Mouse (Mus musculus): Measurements from ENCODE around the gene Lrrc29.

Gene Lrrc29

DNA sequence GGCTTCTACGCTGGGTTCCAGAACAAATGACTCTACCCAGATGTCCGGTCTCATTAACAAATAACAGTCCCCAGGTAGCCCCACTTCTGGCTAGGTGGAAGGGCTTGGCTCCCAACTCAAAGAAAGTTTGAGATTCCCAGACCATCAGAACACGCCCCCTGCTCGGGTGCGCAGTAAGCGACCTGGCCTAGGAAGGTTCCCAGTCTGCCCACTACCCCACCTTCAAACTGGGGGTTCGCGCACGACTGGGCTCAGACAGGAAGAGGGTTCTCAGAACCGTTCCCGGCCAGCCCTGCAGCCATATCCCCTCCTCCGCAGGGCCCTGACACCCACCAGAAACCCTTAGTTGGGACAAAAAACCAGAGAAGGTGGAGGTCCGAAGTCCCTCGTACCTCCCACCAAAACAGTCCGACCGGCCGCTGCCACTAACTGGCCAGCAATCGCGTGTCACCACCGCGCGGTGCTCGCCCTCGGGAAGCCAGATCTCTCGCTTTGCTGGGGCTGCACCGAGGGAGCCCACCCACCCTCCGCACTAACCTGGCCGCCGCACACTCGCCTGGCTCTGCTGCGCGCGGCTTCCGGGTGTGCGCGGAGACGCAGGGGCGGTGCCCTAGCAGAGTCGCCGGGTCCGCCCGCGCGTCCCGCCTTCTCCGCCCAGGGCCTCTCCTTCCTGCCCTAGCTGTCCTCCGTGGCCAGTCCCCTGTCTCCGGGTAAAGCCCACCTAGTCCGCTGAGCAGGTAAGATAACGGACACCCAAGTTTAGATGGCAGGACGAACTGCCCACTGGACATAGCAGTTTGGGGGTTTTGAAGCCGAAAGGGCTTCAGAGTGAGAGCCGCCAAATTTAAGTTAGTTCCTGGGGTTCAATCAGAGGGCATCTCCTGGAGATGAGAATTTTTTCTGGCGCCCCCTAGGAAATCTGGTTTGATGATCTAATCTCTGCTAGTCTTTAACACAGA, 61.8 kb downstream of the Lrrc29 start, which contains the start of the genes Tradd and Fbxl8:
Gene Tradd (minus strand): TSS at position 586 of the 959 bp plus-strand sequence.
Gene Fbxl8 (plus strand): TSS at position 625 of the 959 bp plus-strand sequence.
- DNase-seq (ENCODE audit: low spot score), result peak; percentile 70

DNA sequence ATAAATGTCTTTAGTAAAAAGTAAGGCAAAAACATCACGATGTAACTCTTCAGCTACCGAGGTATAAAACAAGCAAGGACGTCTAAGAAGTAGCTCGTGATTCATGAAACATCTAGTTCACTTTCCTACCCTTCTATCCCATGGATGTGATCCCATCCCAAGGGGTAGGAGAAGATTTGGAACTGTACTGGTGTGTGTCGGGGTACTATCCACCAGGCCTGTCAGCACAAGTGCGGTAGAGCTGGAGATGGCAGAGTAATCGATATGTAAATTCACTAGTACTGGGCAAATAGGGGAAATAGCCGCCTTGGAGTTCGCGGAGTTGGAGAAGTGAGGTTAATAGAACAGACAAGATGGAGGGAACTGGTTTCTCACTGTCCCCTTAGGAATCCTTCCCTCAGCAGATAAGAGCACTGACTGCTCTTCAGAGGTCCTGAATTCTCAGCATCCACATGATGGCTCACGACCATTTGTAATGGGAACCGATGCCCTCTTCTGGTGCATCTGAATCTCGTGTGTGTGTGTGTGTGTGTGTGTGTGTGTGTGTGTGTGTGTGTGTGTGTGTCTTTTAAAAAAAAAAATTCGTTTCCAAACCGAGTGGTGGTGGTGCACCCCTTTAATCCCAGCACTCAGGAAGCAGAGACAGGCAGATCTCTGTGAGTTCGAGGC, 62.7 kb downstream of the Lrrc29 start:
- DNase-seq (ENCODE audit: low spot score), result no peak
